Mouse (Mus musculus) kidney, postnatal 4 days (tissue): ENCODE results near the gene Cdc20.
A peak's percentile ranks its signal among the peaks of the same experiment; 100 is the strongest.

Experiments used
- DNase-seq, 2 experiments: peaks; one replicate each; pipeline ENCODE4 v3.0.0; 2021; ENCODE audit warnings: mixed read lengths in 2 of 2

The Cdc20 gene

GRCm38 (mm10) chr4:118436820-118437603, at the start of gene Cdc20:
Gene Cdc20, minus strand, starts transcription at chr4:118437352.
- DNase-seq = peak; percentile 91 to 96

- DNase-seq = no peak
Measured at GRCm38 (mm10) chr4:118476773-118477530, 39.8 kb upstream of the Cdc20 start.

- DNase-seq = no peak
Measured at GRCm38 (mm10) chr4:118472687-118473086, 35.5 kb upstream of the Cdc20 start.

- DNase-seq = no peak
Measured at GRCm38 (mm10) chr4:118471281-118471680, 34.1 kb upstream of the Cdc20 start.

- peak; percentile 44 to 53 for DNase-seq
Measured at GRCm38 (mm10) chr4:118465697-118466163, 28.6 kb upstream of the Cdc20 start.

GRCm38 (mm10) chr4:118464956-118465355, 27.8 kb upstream of the Cdc20 start:
- no peak for DNase-seq

- no peak for DNase-seq
Measured at GRCm38 (mm10) chr4:118457345-118457975, 20.3 kb upstream of the Cdc20 start, which contains the start of gene Mpl. Gene Mpl, minus strand, starts transcription at chr4:118457513.

- no peak for DNase-seq
Measured at GRCm38 (mm10) chr4:118446415-118447153, 9.4 kb upstream of the Cdc20 start.

GRCm38 (mm10) chr4:118445781-118446414, 8.7 kb upstream of the Cdc20 start:
- peak; percentile 66 to 77 for DNase-seq

GRCm38 (mm10) chr4:118445088-118445487, 7.9 kb upstream of the Cdc20 start:
- DNase-seq = no peak

- peak; percentile 47 to 58 for DNase-seq
Measured at GRCm38 (mm10) chr4:118437829-118438253, 689 bp upstream of the Cdc20 start.

- peak in 1 of 2 experiments; percentile 43 for DNase-seq
Measured at GRCm38 (mm10) chr4:118432332-118432731, 4.8 kb downstream of the Cdc20 start.

- DNase-seq = peak; percentile 32 to 59
Measured at GRCm38 (mm10) chr4:118429215-118429895, 7.8 kb downstream of the Cdc20 start.

GRCm38 (mm10) chr4:118428531-118429214, 8.5 kb downstream of the Cdc20 start:
- peak; percentile 26 to 41 for DNase-seq

GRCm38 (mm10) chr4:118427768-118428451, 9.2 kb downstream of the Cdc20 start, which contains the start of gene Elovl1:
Gene Elovl1, plus strand, starts transcription at chr4:118428093.
- peak; percentile 94 to 96 for DNase-seq

- no peak for DNase-seq
Measured at GRCm38 (mm10) chr4:118427415-118427767, 9.8 kb downstream of the Cdc20 start.

- DNase-seq = no peak
Measured at GRCm38 (mm10) chr4:118425374-118425773, 11.8 kb downstream of the Cdc20 start.

GRCm38 (mm10) chr4:118424541-118425160, 12.5 kb downstream of the Cdc20 start:
- DNase-seq = no peak

- DNase-seq = peak in 1 of 2 experiments; percentile 22
Measured at GRCm38 (mm10) chr4:118421384-118421783, 15.8 kb downstream of the Cdc20 start.
